Mouse (Mus musculus) neutrophil, adult 83 days (primary cell): ENCODE measurements around the gene Gm26727. TPM values are rescaled to one million over a fixed set of nuclear protein-coding genes. Genes with fewer than 3 reads are reported as not detected.

Experiments used
- total RNA-seq, 2 experiments: library from RNA; stranded (reverse); gene quantifications; one replicate each; pipeline ENCODE4 v1.2.4; 2023

The Gm26727 gene
- total RNA-seq: not detected

DNA sequence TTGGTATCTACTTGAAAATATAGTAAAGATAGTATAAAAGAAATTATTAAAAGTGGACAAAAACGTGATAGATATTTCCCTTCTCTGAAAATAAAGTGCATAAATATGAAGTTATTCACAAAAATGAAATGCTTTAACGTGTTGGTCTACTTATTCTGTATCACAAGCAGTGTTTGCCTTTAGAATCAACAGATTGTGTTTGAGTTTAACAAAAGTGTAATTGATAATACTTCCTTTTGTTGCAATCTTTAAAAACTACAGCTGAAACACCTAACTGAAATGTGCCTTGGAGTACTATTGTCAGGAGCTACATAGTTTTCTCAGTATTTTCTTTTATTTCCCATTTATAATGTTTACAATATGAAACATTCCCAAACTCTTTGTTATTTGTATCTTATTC, at the start of gene Gm26727:
Gene Gm26727, minus strand, starts transcription at position 101 of the 400 bp plus-strand sequence.

DNA sequence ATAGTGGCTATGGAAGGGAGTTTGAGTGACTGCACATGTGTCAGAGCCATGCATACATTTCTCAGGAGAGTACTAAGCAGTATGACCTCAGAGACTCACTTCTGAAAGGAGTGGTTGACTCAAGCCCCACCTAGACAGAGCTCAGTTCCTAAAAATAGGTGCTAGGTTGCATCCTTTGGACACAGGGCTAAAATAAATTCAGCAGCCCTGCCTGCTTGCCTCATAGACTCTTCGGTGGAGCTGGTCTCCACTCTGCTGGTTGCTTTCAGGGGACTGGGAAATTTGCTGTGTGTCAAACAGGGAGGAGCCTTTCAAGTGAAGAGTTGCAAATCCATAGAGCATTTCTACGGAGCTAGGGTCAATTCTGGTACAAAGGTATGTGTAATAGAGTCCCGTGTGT, 12.8 kb upstream of the Gm26727 start, which contains the start of gene Xirp2:
Gene Xirp2, plus strand, starts transcription at position 223 of the 400 bp plus-strand sequence.

DNA sequence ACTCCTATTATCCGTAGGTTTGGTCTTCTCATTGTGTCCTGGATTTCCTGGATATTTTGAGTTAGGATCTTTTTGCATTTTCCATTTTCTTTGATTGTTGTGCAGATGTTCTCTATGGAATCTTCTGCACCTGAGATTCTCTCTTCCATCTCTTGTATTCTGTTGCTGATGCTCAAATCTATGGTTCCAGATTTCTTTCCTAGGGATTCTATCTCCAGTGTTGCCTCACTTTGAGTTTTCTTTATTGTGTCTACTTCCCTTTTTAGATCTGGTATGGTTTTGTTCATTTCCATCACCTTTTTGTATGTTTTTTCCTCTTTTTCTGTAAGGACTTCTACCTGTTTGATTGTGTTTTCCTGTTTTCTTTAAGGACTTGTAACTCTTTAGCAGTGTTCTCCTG, 19.6 kb downstream of the Gm26727 start, which contains the start of gene Gm21830:
Gene Gm21830, plus strand, starts transcription at position 301 of the 400 bp plus-strand sequence.

Other genes starting within 250 kb of the Gm26727 start
- not detected for gene Gm21830, start 19.5 kb downstream of the Gm26727 start, total RNA-seq
- under 1 TPM in 1 of 2 experiments, not detected in 1; 0.04 TPM for gene Xirp2, start 12.8 kb upstream of the Gm26727 start, total RNA-seq
- gene B3galt1, start 132.7 kb upstream of the Gm26727 start, total RNA-seq: not detected